Mouse (Mus musculus): ENCODE measurements around the gene Zdbf2.

Zdbf2 gene

DNA sequence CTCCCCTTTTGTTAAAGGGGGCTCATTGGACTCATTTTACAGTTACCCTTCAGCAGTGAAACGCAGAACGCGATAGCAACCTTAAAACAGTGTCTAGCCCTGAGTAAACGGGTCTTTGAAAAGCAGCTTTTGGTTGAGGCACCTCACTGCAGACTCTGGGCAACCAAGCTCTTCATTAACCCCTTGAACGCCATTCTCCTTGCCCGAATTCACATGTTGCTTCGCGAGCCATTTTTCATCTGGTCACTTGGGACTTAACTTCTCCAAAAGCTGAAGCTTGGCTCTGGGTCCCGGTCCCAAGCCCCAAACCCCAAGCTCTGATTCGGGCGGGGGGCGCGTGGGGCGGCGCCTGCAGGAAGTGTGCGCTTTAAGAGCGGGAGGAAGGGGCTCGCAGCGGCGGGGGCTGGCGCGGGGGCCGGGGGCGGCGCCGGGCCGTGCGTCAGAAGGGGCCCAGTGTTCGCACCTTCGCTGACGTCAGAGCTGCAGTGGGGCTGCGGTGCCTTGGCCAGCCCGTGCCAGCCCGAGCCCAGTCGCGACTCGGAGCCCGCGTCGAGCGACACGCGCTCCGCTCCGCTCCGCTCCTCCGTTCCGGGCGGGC is at the start of gene Zdbf2:
Zdbf2 (plus strand) TSS at position 525 of the 598 bp plus-strand sequence.
- no peak for DNase-seq

DNA sequence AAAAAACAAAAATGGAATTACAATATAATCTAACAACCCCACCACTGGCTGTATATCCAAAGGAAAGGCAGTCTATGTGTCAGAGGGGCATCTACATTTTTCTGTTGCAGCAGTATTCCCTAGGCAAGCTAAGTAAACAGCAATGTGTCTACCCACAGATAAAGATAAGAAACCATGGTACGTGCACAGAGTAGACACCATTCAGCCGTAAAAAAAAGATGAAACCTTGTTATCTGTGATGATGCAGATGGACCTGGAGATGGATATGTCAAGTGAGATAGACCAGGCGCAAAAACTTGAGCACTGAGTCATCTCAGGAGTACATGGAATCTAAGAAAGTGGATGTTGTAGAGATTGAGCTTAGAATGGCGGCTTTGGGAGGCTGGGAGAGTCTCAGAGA is 48.1 kb upstream of the Zdbf2 start:
- no peak for DNase-seq

DNA sequence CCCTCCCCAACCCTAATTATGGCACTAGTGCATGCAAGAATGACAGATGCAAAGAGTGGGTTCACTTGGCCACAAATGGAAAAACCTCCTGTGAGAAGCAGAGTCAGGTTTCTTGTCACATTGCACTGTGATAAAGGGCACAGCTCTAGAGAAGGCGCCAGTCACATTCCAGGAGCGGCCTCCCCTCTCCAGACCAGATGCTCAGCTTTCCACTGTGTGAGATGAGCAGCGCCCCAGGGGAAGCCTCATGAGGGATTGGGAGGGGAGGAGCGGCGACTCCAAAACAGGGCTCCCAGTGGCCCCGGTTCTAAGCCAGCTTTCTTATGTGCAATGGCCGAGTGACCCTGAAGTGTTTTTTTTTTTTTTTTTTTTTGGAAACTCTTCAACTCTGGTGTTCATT is 47.2 kb upstream of the Zdbf2 start:
- DNase-seq: no peak

DNA sequence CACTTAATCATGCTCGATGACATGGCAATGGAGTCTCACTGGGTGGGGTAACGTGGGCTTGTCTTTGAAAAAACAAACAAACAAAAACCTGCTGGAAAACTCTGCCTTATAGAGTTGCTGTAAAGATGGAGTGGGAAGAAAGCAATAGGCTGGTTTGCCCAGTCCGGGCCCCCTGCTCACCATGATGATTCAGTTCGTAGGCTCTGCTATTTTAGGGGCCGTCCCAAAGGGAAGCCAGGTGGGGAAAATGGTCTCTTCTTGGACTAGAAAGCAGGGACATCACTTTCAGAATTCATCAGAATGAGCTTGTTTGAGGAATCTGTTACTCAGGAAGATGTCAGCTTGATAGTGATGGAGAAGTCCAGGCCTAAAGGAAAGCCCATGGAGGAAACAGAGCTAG is 45.8 kb upstream of the Zdbf2 start:
- DNase-seq: no peak

DNA sequence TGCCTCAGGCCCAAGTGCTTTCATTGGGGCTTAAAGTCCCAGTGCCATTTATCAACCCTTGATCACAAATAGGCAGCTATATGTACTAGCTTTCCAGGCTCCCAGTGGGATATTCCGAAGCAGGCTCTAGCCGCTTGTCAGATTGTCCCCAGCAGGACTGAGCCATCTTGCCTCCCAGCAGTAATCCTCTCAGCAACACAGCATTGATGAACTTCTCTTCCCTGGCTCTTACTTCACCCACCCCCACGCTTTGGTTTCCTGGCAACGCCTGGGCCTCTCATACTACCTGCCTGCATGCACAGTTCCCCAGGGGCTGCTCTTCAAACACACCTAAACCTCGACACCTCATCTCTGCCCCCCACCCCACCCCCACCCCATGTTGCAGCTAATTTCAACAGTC is 35.7 kb upstream of the Zdbf2 start:
- DNase-seq: no peak

DNA sequence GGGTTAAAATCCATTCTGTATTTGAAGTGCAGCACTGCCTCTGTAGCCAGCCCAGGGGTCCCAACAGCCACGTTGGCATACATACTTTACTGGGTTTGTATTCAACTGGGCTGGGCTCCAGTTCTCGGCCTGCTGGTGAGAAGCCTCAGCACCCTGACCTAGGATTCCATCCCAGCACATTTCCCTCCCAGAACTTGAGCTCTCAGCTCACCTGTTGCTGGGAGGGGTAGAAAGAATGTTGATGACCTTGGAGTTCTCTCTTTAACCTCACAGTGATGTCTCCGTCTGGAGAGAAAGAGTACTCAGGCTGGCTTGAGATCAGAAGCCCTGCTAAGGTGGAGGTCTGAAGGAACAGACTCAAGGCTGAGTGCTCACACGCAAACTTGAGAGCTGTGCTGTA is 33.8 kb upstream of the Zdbf2 start:
- no peak for DNase-seq

DNA sequence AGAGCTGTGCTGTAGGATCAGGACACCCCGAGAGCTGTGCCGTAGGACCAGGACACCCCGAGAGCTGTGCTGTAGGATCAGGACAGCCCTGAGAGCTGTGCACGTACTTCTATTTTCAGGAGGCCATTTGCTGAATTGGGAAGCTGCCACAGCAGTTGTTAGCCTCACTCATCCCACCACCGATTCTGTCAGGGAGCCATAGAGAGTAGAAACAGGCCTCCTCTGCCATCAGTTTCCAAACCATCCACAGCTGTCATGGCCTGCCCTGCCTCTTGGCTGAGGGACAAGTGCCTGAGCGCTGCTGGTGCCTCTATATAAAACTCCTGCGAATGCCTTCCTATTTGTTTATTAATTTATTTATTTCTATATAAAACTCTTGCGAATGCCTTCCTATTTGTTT is 33.3 kb upstream of the Zdbf2 start:
- DNase-seq: no peak

DNA sequence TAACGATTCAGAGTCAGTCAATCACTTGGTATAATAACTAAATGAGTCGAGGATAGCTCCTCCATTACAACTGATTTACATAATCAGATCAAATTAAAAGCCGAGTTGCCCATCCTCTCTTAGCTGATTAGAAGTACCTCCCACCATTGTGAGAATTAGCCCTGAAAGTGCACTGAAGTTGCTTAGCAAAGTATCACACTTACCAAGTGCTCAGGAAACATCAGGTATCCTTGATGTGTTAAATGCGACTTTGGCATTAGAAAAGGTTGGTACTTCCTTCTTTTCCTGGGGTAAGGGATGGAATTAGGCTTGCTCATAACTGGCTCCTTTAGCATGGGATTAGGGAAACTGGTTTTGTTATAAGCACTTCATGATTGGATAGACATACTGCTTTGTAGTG is 29.2 kb upstream of the Zdbf2 start:
- DNase-seq: no peak

DNA sequence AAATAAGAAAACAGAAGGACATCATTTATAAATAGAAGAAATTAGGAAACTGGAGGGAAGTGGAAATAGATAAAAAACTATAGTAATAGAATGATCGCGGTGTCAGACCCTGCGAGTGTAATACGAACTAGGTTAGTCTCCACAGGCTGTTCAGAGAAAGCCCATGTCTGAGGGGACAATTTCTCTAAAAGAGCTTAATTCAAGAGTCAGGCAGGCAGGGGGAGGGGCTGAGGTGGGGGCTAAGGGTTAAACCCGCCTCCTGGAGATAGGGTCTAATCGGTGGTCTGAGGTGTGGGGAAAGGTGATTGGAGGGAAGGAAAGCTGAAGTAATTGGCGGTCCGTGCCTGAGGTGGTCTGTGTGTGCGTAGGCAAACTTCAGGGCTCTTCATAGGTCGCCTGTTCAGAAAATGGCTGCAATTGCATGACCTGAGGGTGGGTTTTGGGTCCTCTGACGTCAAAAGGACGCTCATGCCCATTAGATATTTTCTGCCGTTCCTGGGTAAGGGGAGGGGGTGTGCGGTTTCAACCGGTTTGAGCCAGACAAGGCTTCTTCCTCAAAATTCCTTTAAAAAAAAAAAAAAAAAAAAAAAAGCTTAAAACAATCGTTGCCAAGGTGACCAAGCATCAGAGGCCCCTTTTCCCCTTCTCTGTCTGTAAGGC is 26.1 kb upstream of the Zdbf2 start:
- no peak for DNase-seq

DNA sequence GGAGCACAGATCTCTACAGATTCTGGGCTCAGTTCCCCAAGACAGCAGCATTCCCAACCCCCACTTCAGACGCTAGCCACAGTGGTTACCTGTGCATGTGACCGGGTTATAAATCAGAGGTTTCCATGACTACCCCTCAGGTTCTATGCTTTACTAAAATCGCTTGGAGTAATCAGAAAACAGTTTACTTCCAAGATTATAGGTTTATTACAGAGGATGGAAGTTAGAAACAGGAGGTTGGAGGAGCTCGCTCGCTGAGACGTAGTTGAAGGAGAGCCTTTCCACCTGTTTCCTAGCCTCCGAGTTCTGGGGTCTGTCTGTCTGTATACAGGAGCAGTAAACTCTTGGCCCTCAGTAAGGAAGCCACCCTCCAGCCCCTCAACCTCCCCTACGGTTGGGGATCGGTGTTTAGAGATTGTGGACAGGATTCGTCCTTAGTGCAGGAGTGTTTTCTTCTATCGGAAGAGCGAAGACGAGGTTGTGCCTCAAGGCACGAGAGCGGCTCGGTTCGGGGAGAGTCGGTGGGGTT is 25.2 kb upstream of the Zdbf2 start:
- DNase-seq: no peak

DNA sequence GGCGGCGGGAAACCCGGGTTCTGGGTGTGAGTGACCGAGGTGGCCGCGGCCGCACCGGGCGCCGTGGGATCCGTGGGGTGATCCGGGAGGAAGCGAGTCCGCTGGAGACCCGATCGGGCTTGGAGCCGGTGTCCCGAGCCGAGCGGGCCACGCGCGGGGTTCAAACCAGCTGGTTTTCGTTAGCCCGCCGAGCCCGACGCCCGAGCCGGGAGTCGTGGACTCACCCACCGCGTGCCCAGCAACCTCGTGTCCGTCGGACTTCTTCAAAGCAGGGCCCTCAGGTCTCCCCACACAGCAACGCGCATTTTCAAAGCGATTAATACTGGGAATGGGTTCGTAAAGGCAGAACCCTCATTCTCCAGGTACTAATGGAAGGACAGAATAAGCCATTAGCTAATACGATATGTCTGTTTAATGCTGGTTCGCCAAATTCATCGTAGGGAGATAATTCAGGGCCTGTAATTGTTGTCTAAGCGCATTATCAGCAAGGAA is 24.7 kb upstream of the Zdbf2 start:
- DNase-seq: no peak

DNA sequence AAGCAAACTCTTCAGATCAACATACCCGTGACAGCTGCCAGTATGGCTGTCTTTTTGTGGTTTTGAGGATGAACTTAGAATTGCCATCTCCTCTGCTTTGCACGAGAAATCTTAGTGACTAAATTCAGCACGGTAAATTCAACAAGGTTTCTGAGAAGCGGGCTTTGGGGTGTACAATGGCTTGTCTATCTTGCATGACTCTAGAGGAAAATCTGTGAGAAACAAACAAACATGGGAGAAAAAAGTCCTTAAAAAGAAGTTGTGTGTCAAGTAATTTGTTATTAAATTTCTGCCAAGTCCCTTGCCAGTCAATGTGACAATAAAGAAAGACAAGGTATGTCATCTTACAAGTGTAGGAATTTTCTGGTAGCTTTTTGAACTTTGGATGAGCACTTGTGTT is 23.8 kb upstream of the Zdbf2 start:
- DNase-seq: no peak

DNA sequence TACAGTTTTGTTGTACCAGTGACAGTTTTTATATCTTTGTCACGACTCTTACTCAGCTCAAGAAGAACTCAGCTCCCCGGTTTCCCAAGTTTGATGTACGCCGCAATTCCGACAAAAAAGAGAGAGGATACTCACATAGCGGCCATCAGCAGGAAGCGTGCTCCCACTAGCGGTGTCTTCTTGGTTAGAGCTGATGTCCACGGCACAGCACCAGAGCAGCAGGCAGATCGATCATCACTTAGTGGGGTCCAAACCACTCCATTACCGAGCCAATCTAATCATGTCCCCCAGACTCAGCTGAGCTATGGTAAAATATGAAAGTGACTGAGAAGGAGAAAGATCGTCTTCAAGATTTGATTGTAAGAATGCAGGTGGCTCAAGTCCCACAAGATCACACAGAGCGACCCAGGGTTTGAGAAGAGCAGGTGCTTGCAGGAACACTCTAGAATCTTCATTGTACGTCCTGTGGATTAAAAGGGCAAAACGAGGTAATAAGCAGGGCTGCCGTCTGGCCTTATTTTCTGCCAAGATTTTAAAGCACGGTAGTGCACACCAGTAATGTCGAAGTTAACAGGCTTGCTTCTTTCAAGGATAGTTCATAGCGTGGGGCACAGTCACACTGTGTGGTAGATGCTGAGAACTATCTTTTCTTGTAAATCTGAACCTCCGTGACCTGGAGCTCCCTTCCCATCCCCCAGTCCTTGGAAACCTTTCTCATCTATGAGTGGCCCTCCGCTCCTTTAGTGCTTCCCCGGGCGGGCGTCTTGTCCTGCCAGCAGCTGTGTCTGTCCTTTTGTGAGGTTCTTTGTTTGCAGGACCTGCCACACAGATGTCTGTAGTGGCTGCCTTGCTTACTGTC is 20.5 kb upstream of the Zdbf2 start:
- DNase-seq: no peak

DNA sequence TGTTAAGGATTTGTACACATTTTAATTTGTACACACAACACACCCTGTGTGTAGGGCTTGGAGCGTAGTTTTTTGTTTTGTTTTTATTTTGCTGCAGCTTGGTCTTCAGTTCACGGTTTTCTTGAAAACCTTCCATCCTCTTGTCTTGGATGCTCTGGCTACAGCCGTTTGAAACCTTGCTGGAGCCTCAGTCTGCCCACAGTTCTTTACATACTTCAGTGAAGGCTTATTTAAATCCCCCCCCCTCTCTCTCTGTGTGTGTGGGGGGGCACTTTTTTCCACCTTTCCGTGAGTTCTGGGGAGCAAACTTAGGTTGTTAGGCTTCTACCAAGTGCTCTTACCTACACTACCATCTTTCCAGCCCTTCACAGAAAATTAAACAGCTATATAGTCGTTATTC is 19.8 kb upstream of the Zdbf2 start:
- DNase-seq: no peak

DNA sequence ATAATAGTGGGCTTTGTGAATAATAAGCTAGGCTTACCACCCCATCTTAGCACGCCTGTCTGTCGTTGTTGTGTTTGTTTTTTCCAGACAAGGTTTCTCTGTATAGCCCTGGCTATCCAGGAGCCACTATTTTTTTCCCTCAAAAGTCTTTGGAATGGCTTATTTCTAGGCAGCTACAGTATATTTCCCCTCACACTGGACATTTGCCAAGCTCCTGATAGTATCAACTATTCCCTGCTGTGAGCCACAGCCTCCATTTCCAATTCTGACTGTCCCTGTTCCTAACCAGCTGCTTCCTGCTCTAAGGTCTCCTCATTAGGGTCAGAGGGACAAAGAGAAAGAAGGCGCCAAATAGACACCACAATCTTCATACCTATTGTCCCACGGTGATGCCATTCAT is 18.0 kb upstream of the Zdbf2 start:
- no peak for DNase-seq

DNA sequence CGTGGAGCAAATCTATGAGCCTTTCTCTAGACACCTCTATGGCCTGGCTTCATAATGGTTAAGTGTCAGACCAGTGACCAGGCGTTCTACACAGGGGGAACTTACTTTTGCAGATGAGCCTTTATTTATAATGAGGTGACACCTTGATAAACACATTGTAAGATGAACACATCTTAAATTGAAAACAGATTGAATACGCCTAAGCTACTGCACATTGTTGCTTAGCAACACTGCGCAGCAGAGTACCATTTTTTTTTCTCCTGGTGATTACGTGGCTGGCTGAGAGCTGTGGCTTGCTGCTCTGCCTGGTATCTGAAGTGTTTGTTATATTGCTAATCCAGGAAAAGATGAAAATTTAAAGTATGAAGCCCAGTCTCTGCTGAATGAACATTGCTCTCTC is 17.0 kb upstream of the Zdbf2 start:
- DNase-seq: no peak

DNA sequence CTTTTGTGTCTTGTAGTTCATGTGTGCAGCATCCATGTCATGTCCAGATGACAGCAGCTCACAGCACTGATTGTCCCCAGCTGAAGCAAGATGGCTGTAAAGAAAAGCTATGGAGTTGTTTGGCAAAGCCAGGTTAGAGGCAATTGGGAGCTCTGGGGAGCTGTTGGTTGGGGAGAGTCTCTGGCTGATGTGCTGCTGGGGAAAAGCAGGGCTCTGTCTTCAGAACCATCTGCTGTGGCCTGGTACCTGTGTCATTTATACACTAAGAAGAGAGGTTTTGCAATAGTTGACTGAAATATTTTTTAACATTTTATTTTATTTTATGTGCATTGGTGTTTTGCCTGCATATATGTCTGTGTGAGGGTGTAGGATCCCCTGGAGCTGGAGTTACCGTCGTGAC is 14.6 kb upstream of the Zdbf2 start:
- DNase-seq: no peak

DNA sequence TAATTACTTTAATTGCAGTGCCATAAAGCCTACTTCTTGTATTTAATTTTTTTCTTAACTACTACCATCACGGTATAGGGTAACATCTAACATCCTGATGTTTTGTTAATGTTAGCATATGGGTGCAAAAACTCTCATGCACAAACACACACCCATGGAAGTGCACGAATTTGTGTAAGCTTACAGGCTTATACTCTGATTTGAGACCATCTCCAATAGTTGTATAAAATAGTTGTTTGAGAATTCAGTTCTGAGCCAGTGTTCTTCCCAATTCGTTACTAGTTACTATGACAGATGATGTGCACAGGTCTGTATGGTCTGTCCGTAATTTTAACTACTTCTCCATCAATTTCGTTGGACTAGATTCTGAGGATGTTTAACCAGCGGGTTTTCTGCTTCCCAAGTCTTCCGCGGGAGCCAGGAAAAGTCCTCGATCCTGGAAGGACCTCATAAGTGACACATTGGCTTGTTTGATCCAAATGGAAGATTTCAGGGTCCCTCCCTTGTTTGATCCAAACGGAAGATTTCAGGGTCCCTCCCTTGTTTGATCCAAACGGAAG is 13.7 kb upstream of the Zdbf2 start:
- DNase-seq: no peak

DNA sequence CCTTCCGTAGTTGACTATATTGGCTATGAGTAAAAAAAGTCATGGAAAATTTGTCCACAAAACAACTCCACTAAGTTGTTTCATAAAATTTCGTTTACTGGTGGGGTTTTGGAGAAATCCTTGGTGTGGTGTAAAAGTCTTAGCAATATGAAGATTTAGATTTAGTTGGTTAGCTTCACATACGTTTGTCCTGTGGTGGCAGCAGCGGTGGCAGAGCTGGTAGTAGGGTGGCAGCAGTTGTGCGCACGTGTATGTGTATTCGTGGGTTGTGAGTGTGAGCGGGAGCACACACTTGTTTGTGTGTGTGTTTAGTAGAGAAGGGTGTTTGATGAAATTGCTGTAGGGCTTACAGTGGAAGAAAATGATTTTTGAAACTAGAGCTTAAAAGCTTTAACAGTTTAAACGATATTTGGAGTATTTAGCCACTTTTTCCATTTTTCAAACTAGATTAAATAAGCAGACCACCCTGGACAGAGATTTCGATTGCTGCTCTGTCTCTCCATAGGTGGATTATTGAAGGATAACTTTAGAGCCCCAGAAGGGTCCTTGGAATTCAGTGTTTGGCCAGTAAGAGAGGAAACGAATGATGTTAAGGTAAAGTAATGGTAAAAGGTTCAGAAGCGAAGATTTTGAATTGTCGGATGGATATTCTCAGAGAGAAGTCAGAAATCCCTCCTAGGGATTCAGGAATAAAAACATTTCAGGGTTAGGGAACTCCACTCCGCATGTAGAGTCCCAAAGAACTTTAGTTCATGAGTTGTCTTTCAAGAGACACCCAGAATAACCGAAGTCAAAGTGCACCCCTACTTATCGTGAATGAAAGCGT is 12.9 kb upstream of the Zdbf2 start:
- DNase-seq: no peak

DNA sequence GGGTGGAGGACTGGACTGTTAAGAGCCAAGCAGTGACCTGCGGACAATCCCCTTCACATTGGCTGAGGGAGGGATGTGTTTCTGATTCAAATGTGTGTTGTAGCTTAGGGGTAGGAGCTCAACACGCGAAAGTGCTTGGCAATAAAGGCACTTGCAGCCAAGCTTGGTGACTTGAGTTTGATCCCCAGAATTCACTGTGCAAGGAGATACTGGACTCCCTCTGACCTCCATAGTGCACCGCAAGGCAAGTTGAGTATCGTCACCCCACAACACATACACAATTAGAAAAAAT is 12.4 kb upstream of the Zdbf2 start:
- DNase-seq: no peak

DNA sequence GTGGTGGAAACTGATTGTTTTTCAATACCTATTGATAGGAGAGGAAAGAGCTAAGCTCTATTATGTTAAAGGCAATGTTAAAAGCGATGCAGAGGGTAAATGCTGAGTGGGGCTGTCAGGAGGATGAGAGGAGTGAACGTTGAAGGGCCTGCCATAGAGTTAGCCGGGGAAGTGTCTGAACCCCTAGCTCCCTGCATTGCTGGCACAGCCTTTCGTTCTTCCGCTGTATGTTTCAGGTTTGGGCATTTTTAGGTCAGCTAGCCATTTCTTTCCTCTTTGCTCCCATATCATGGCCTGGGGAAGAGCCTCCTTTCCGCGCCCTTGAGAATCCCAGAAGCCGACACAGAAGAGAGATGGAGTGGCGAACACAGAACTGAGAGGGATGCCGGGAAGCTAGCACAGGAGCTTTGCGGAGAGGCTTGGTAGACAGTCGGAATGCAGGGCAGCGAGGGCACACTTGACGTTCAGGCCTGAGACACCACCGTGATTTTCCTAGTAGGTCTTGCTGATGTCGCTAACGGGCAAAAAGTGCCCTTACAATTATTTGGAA is 11.9 kb upstream of the Zdbf2 start:
- DNase-seq: no peak

DNA sequence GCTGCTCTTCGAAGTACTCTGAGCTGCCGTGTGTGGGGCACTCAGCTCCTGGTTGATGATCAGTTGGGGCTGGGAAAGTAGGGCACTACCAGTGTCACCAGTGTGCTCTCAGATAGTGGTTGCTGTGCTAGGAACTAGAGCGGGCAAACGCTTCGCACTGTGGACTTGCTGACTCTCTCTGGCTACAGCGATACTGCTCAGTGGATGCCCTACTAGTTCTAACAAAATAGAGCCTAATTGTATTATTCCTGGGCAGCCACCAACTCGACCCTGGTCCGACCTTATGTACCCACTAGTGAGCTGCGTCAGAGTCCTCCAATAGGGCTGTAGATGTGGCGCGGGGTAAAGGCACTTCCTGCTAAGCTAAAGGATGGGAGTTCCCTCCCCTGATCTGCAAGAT is 9.4 kb upstream of the Zdbf2 start:
- DNase-seq: no peak

All from thymus, adult 18-20 months (tissue).